Mouse (Mus musculus) thymus, postnatal 4 days (tissue): ENCODE measurements at regions not wholly inside any gene's neighbourhood (a gene's known extent, or its start where the extent isn't known, plus 50 kb on each side); places are given as distances from the start of the nearest gene placed in this dataset.

Source experiments
- DNase-seq: peaks from one replicate; pipeline ENCODE4 v3.0.0; 2021

GRCm38 (mm10) chrX:133119026-133119425 lies 569.8 kb downstream of the Pcdh19 start:
- DNase-seq, result no peak

GRCm38 (mm10) chrX:133110173-133110572 lies 578.6 kb downstream of the Pcdh19 start:
- DNase-seq, result no peak

- DNase-seq, result no peak
Observed at GRCm38 (mm10) chrX:133092983-133093382, 595.8 kb downstream of the Pcdh19 start.

GRCm38 (mm10) chrX:133064116-133064515 lies 624.7 kb downstream of the Pcdh19 start:
- peak; percentile 55 for DNase-seq
